Mouse (Mus musculus) colon, adult 2 months (tissue): ENCODE data around the gene Slc8a1. TPM values are rescaled to one million over a fixed set of nuclear protein-coding genes. Genes with fewer than 3 reads are reported as not detected.

Source experiments
- polyA plus RNA-seq: library from polyadenylated mRNA; depleted of rRNA; stranded (reverse); fragments of >200 nt; gene quantifications from 2 replicates; pipeline ENCODE4 v1.2.3, GENCODE M21; 2012; rRNA removed

Slc8a1 gene
- polyA plus RNA-seq: 4.7 and 6.1 TPM in 2 replicates

DNA sequence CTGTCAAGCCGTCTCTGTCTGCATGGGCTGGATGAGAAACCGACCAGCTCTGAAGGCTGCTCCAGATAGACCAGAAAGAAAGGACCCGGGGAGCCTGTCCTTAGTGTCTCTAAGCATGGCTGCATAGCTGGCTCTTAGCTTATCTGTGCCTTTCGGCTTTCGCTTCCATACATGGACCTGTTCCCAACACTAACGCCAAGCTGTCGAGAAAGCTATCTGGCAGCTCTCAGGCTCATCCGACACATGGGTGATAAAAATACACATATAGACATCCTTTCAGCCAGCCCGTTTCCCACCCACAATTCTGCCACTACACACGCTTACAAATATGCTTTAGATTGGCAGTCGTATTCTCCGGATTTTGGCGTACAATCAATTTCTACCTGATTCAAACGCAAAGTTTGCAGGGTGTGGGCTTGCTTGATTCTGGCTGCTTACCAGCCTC lies at the start of gene Slc8a1:
TSS of gene Slc8a1 (minus strand) at position 67 of the 445 bp plus-strand sequence.

DNA sequence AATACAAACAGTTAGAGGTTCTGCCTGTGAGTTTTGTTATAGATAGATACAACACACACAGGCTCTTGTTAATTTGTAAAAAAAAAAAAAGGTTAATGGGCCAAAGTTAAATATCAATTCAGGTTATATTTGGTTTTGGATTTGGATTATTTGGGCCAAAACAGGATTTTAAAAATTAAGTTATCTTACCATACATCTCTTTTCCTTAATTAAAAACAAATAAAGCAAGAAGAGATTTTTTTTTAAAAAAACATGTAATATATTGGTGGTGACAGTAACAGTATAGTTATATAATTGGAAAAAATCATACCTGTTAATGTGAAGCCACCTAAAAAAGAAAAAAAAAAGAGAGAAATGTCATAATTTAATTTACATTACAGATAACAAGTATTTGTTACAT lies 296.7 kb downstream of the Slc8a1 start, which contains the start of gene Gm11096:
TSS of gene Gm11096 (plus strand) at position 301 of the 400 bp plus-strand sequence.

